Mouse (Mus musculus) forebrain, embryonic 11.5 days (tissue): ENCODE measurements around the gene Hpca. TPM values are rescaled to one million over a fixed set of nuclear protein-coding genes. Genes with fewer than 3 reads are reported as not detected.

Experiments used
- ATAC-seq: fragments of 200-750 bp; cut with Nextera tagmentation; replicated peaks from 2 replicates; pipeline ENCODE4 v1.8.0; 2017; ENCODE audit warnings: moderate TSS enrichment; ENCODE audit not compliant: low FRiP score
- DNase-seq: peaks from one replicate; pipeline ENCODE4 v3.0.0-alpha.2; 2017; ENCODE audit warnings: low spot score
- H3K27ac ChIP-seq: fragments of 300-500 bp; sonication (generic); 2 replicates; pipeline ENCODE4 v1.5.1; 2014; ENCODE audit warnings: low read depth, low read length
- H3K27me3 ChIP-seq: fragments of 300-500 bp; sonication (generic); 2 replicates; pipeline ENCODE4 v1.6.1; 2014; ENCODE audit warnings: mild to moderate bottlenecking, low read length, mixed read lengths; ENCODE audit not compliant: control insufficient read depth, insufficient read depth
- H3K36me3 ChIP-seq: fragments of 300-500 bp; sonication (generic); 2 replicates; pipeline ENCODE4 v1.6.1; 2014; ENCODE audit warnings: mild to moderate bottlenecking, low read length, moderate library complexity, mixed read lengths; ENCODE audit not compliant: control insufficient read depth, insufficient read depth
- H3K4me1 ChIP-seq: fragments of 300-500 bp; sonication (generic); replicated peaks from 2 replicates; pipeline ENCODE4 v1.6.1; 2014; ENCODE audit warnings: low read length, mixed read lengths; ENCODE audit not compliant: control insufficient read depth, insufficient read depth
- H3K4me2 ChIP-seq: fragments of 300-500 bp; sonication (generic); 2 replicates; pipeline ENCODE4 v1.6.1; 2014; ENCODE audit warnings: low read depth, mild to moderate bottlenecking, low read length, moderate library complexity, mixed read lengths; ENCODE audit not compliant: severe bottlenecking
- H3K4me3 ChIP-seq: fragments of 300-500 bp; sonication (generic); 2 replicates; pipeline ENCODE4 v1.5.1; 2014; ENCODE audit warnings: low read depth, low read length
- H3K9ac ChIP-seq: fragments of 300-500 bp; sonication (generic); 2 replicates; pipeline ENCODE4 v1.6.1; 2014; ENCODE audit warnings: low read length
- H3K9me3 ChIP-seq: fragments of 300-500 bp; sonication (generic); 2 replicates; pipeline ENCODE4 v1.6.1; 2016; ENCODE audit warnings: low read length, mixed read lengths; ENCODE audit not compliant: control insufficient read depth
- WGBS: fragments of 180-500 bp; shearing (Covaris S2); extraction: QIAGEN DNeasy Blood & Tissue Kit; methylation state at CpG from one replicate; pipeline ENCODE4 v1.1.7; 2014; 5-methylcytosine and 5-hydroxymethylcytosine counted together
- polyA plus RNA-seq: library from polyadenylated mRNA; unstranded; fragments of >200 nt; fragmentation: Nextera tagmentation; extraction: Ambion mirVana; gene quantifications from 2 replicates; pipeline ENCODE4 v1.2.1, GENCODE M21; 2014

The Hpca gene
- polyA plus RNA-seq, 1 experiment from 2014 or later, result 1.2 TPM

- Histone ChIP-seq H3K4me3 (peak overlapping the region; percentile 14; the same call in 1 of the 2 replicates), H3K4me2 (peak overlapping the region; percentile 39; the same call in 1 of the 2 replicates), H3K27me3 (peaks cover 5% of the 10 kb centered on the region; the same call in 1 of the 2 replicates), H3K9me3 (no peaks in the 10 kb centered on the region), H3K27ac (no peak overlapping the region), H3K36me3 (no peaks in the 10 kb centered on the region), H3K9ac (peak overlapping the region; percentile 8; the same call in 1 of the 2 replicates), H3K4me1 (peaks cover 9% of the 10 kb centered on the region; the same call in 1 of the 2 replicates)
- DNase-seq, result peak; percentile 84
- WGBS, result 4% methylated on average over 8 of the region's 8 CpGs
- peak; percentile 66 for ATAC-seq
These were observed 8.3 kb upstream of the Hpca start for GRCm38 (mm10) chr4:129130149-129130548.

- no peak overlapping the region for H3K27ac ChIP-seq
- peaks cover 3% of the 10 kb centered on the region; the same call in 1 of the 2 replicates for H3K27me3 ChIP-seq
- H3K4me2 ChIP-seq, result no peak overlapping the region
- no peaks in the 10 kb centered on the region for H3K9me3 ChIP-seq
- no peak overlapping the region for H3K4me3 ChIP-seq
- WGBS, result 47% methylated on average over 9 of the region's 9 CpGs
- no peaks in the 10 kb centered on the region for H3K36me3 ChIP-seq
- H3K9ac ChIP-seq, result no peak overlapping the region
- ATAC-seq (no peak), DNase-seq (no peak)
- peaks cover 9% of the 10 kb centered on the region; the same call in 1 of the 2 replicates for H3K4me1 ChIP-seq
These were observed 7.6 kb upstream of the Hpca start for GRCm38 (mm10) chr4:129129387-129129786.

GRCm38 (mm10) chr4:129128582-129129338 is 6.9 kb upstream of the Hpca start:
- Histone ChIP-seq H3K4me2 (no peak overlapping the region), H3K27ac (no peak overlapping the region), H3K36me3 (no peaks in the 10 kb centered on the region), H3K4me3 (no peak overlapping the region), H3K27me3 (peaks cover 3% of the 10 kb centered on the region; the same call in 1 of the 2 replicates), H3K9me3 (no peaks in the 10 kb centered on the region), H3K4me1 (peaks cover 9% of the 10 kb centered on the region; the same call in 1 of the 2 replicates), H3K9ac (no peak overlapping the region)
- no peak for DNase-seq
- 68% methylated on average over 13 of the region's 13 CpGs for WGBS
- no peak for ATAC-seq

- H3K36me3 ChIP-seq, result no peaks in the 10 kb centered on the region
- peak overlapping the region; percentile 19 for H3K4me3 ChIP-seq
- no peak overlapping the region for H3K9ac ChIP-seq
- DNase-seq, result no peak
- 6% methylated on average over 19 of the region's 19 CpGs for WGBS
- H3K27ac ChIP-seq, result no peak overlapping the region
- peak overlapping the region; percentile 37 for H3K4me2 ChIP-seq
- no peaks in the 10 kb centered on the region for H3K9me3 ChIP-seq
- no peak for ATAC-seq
- H3K4me1 ChIP-seq, result peaks cover 14% of the 10 kb centered on the region
- H3K27me3 ChIP-seq, result peaks cover 24% of the 10 kb centered on the region
These were observed 4.1 kb upstream of the Hpca start for GRCm38 (mm10) chr4:129125736-129126451.

- WGBS, result 6% methylated on average over 13 of the region's 13 CpGs
- H3K36me3 ChIP-seq, result no peaks in the 10 kb centered on the region
- no peak overlapping the region; the same call in 1 of the 2 replicates for H3K9ac ChIP-seq
- no peak overlapping the region for H3K4me2 ChIP-seq
- H3K4me1 ChIP-seq, result peaks cover 12% of the 10 kb centered on the region
- peaks cover 31% of the 10 kb centered on the region for H3K27me3 ChIP-seq
- no peak overlapping the region for H3K27ac ChIP-seq
- DNase-seq (no peak), ATAC-seq (no peak)
- H3K9me3 ChIP-seq, result no peaks in the 10 kb centered on the region
- H3K4me3 ChIP-seq, result no peak overlapping the region
These were observed 2.9 kb upstream of the Hpca start for GRCm38 (mm10) chr4:129124652-129125146.

GRCm38 (mm10) chr4:129122719-129123118 is 883 bp upstream of the Hpca start:
- H3K4me3 ChIP-seq, result no peak overlapping the region
- H3K27ac ChIP-seq, result no peak overlapping the region
- DNase-seq, result no peak
- H3K9ac ChIP-seq, result no peak overlapping the region
- H3K27me3 ChIP-seq, result peaks cover 31% of the 10 kb centered on the region
- H3K4me1 ChIP-seq, result peaks cover 12% of the 10 kb centered on the region
- 50% methylated on average over 8 of the region's 8 CpGs for WGBS
- H3K36me3 ChIP-seq, result no peaks in the 10 kb centered on the region
- ATAC-seq, result no peak
- no peak overlapping the region for H3K4me2 ChIP-seq
- no peaks in the 10 kb centered on the region for H3K9me3 ChIP-seq

- no peak for DNase-seq
- Histone ChIP-seq H3K4me1 (peaks cover 12% of the 10 kb centered on the region), H3K4me3 (no peak overlapping the region), H3K9ac (no peak overlapping the region), H3K36me3 (no peaks in the 10 kb centered on the region), H3K27ac (no peak overlapping the region), H3K4me2 (no peak overlapping the region), H3K27me3 (peaks cover 31% of the 10 kb centered on the region), H3K9me3 (no peaks in the 10 kb centered on the region)
- ATAC-seq, result no peak
- 40% methylated on average over 9 of the region's 9 CpGs for WGBS
These were observed 271 bp upstream of the Hpca start for GRCm38 (mm10) chr4:129122107-129122506.

- peak overlapping the region; percentile 33 for H3K4me3 ChIP-seq
- peak; percentile 50; the same call in 1 of the 2 replicates for ATAC-seq
- no peaks in the 10 kb centered on the region for H3K36me3 ChIP-seq
- H3K27me3 ChIP-seq, result peaks cover 31% of the 10 kb centered on the region
- H3K27ac ChIP-seq, result no peak overlapping the region
- 2% methylated on average over 45 of the region's 59 CpGs for WGBS
- peaks cover 8% of the 10 kb centered on the region for H3K4me1 ChIP-seq
- DNase-seq, result peak; percentile 87
- H3K4me2 ChIP-seq, result peak overlapping the region; percentile 83
- no peaks in the 10 kb centered on the region for H3K9me3 ChIP-seq
- peak overlapping the region; percentile 37 for H3K9ac ChIP-seq
These were observed 1.1 kb downstream of the Hpca start for GRCm38 (mm10) chr4:129120520-129121445.
